Mouse (Mus musculus) kidney, embryonic 16.5 days (tissue): ENCODE data around the gene Kif18b. TPM values are rescaled to one million over a fixed set of nuclear protein-coding genes. Genes with fewer than 3 reads are reported as not detected.

Experiments
- ATAC-seq: fragments of 200-750 bp; cut with Nextera tagmentation; 2 replicates; pipeline ENCODE4 v1.8.0; 2017; ENCODE audit warnings: moderate TSS enrichment; ENCODE audit not compliant: low FRiP score, low TSS enrichment
- H3K27ac ChIP-seq: fragments of 300-500 bp; sonication (generic); 2 replicates; pipeline ENCODE4 v1.5.1; 2014; ENCODE audit warnings: low read length
- H3K27me3 ChIP-seq: fragments of 300-500 bp; sonication (generic); 2 replicates; pipeline ENCODE4 v1.6.1; 2014; ENCODE audit warnings: low read length, control low read depth, mixed read lengths; ENCODE audit not compliant: insufficient read depth
- H3K36me3 ChIP-seq: fragments of 300-500 bp; sonication (generic); 2 replicates; pipeline ENCODE4 v1.6.1; 2014; ENCODE audit warnings: low read length, control low read depth, mixed read lengths; ENCODE audit not compliant: insufficient read depth
- H3K4me1 ChIP-seq: fragments of 300-500 bp; sonication (generic); 2 replicates; pipeline ENCODE4 v1.6.1; 2014; ENCODE audit warnings: low read length, control low read depth, mixed read lengths; ENCODE audit not compliant: insufficient read depth
- H3K4me2 ChIP-seq: fragments of 300-500 bp; sonication (generic); replicated peaks from 2 replicates; pipeline ENCODE4 v1.6.1; 2014; ENCODE audit warnings: low read depth, low read length
- H3K4me3 ChIP-seq: fragments of 300-500 bp; sonication (generic); 2 replicates; pipeline ENCODE4 v1.5.1; 2014; ENCODE audit warnings: mild to moderate bottlenecking, low read length
- H3K9ac ChIP-seq: fragments of 300-500 bp; sonication (generic); replicated peaks from 2 replicates; pipeline ENCODE4 v1.6.1; 2014; ENCODE audit warnings: low read length
- H3K9me3 ChIP-seq: fragments of 300-500 bp; sonication (generic); 2 replicates; pipeline ENCODE4 v1.6.1; 2016; ENCODE audit warnings: low read length, control low read depth
- WGBS: fragments of 180-500 bp; shearing (Covaris S2); extraction: QIAGEN DNeasy Blood & Tissue Kit; methylation state at CpG from one replicate; pipeline ENCODE4 v1.1.7; 2014; 5-methylcytosine and 5-hydroxymethylcytosine counted together
- polyA plus RNA-seq: library from polyadenylated mRNA; unstranded; fragments of >200 nt; fragmentation: Nextera tagmentation; extraction: Ambion mirVana; gene quantifications from 2 replicates; pipeline ENCODE4 v1.2.1, GENCODE M21; 2015

The Kif18b gene
- polyA plus RNA-seq, 1 experiment from 2014 or later, result 11.5 TPM

DNA sequence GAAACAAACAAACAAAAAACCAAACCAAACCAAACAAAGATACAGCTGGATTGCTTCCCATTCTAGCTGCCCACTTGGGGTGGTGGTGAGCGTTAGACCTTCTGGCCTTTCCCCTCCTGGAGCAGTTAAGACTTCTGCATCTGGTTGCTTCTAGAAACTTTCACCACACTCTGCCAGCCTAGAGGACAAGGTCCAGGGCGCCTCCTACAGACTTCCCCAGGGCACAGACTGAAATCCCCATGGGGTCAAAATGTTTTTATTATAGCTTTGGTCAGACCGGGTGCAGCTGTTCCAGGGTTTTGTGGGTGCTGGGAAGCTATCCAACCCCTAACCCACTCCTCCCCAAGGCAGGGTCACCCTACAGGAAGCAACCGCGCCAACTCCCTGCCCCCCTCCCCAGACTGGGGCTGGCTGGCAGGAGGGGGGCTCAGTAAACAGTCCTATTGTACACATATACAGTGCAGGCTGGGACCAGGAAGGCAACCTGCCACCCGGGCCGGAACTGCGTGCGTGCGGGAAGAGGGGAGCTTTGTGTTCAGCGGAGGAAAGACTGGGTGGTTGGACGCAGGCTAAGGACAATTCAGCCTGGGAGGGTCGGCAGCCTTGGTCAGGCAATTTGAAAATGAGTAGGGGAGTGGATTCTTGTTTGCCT lies 14.2 kb upstream of the Kif18b start:
- Histone ChIP-seq H3K9me3 (no peaks in the 10 kb centered on the region), H3K27me3 (peaks cover 40% of the 10 kb centered on the region), H3K4me1 (peaks cover 21% of the 10 kb centered on the region), H3K9ac (0 out of 2 replicates have a peak overlapping the region, but pooled peaks have one; percentile 15), H3K4me3 (no peak overlapping the region), H3K4me2 (no peak overlapping the region; the same call in 1 of the 2 replicates), H3K36me3 (no peaks in the 10 kb centered on the region), H3K27ac (no peak overlapping the region)
- WGBS, result 23% methylated on average over 13 of the region's 13 CpGs
- no peak for ATAC-seq

DNA sequence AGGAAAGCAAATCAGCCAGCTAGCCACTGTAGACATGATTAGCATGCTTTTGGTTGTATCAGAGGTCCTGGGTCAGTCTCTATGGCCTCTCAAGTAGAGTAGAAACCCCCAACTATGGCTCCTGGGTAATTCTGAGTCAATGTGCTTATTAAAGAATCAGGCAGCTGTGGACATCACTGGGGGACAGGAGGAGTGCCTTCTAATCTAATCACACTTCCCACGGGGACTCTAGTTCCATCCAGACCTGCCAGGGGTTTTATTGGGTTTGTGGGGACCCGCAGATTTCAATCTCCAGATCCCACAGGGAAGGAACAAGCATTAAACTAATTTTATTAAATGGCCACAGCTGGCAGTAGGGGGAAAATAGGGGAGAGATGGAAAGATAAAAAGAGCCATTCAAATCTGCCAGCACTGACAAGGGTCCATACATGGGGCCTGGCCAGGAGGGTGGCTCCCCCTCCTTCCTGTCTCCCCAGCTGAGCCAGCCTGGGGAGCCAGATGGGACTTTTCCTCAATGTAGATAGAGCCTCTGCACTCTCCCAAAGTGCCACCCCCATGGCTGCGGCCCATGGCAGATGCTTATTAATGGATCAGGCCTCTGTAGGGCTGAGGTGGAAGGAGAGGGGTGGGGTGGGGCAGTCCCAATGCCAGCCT lies 12.7 kb upstream of the Kif18b start:
- no peak overlapping the region for H3K4me3 ChIP-seq
- H3K27ac ChIP-seq, result no peak overlapping the region
- no peaks in the 10 kb centered on the region for H3K36me3 ChIP-seq

DNA sequence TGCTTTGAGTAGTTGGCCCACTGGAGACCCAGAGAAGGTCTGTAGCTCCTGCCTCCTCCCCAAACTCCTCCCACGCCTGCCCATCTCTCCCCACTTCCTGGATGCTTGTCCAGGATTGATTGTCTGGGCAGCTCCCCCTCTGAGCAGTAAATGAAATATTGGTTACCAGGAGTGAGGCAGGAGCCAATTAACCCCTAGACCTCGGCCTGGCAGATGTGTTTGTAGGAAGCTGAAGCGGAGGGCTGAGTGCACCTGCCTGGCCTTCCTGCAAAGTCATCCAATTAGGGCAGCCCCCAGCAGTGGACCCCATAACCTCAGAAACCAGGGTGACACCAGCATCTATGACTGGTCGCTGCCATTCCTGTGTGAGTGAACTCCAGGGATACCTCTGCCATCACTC lies 11.3 kb upstream of the Kif18b start:
- Histone ChIP-seq H3K9me3 (no peaks in the 10 kb centered on the region), H3K4me3 (no peak overlapping the region), H3K4me1 (peaks cover 21% of the 10 kb centered on the region), H3K27ac (0 out of 2 replicates have a peak overlapping the region, but pooled peaks have one; percentile 8), H3K9ac (no peak overlapping the region), H3K4me2 (0 out of 2 replicates have a peak overlapping the region, but pooled peaks have one; percentile 3), H3K36me3 (no peaks in the 10 kb centered on the region), H3K27me3 (peaks cover 20% of the 10 kb centered on the region)
- ATAC-seq, result peak; percentile 73
- 17% methylated on average over 4 of the region's 4 CpGs for WGBS

More for the DNA sequence above, 12.7 kb upstream of the Kif18b start:
- 64% methylated on average over 3 of the region's 3 CpGs for WGBS
- peaks cover 25% of the 10 kb centered on the region for H3K27me3 ChIP-seq
- H3K9ac ChIP-seq, result no peak overlapping the region
- no peaks in the 10 kb centered on the region for H3K9me3 ChIP-seq
- no peak overlapping the region for H3K4me2 ChIP-seq
- no peak for ATAC-seq
- peaks cover 21% of the 10 kb centered on the region for H3K4me1 ChIP-seq

DNA sequence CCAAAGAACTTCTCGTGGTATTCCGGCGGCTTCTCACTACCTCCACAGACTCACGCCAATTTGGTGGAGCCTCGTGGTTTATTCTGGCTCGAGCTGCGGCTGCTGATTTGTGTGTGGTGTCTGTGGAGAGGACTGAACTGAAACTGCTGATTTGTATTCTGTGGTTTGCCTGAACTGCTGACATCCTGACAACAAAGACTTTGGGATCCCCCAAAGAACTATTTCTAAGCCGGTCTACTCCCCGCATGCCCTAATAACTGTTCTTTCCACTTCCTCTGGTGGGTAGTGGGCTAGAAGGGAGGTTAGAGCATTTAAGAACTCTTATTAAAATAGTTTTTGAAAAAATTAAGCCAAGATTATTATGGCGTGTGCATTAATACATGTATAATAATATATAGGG lies 5.7 kb upstream of the Kif18b start:
- H3K4me2 ChIP-seq, result no peak overlapping the region
- H3K27ac ChIP-seq, result no peak overlapping the region
- H3K27me3 ChIP-seq, result no peaks in the 10 kb centered on the region
- 91% methylated on average over 10 of the region's 10 CpGs for WGBS
- no peaks in the 10 kb centered on the region for H3K36me3 ChIP-seq
- no peaks in the 10 kb centered on the region for H3K4me1 ChIP-seq
- ATAC-seq, result no peak
- no peaks in the 10 kb centered on the region for H3K9me3 ChIP-seq
- H3K4me3 ChIP-seq, result no peak overlapping the region
- no peak overlapping the region for H3K9ac ChIP-seq

DNA sequence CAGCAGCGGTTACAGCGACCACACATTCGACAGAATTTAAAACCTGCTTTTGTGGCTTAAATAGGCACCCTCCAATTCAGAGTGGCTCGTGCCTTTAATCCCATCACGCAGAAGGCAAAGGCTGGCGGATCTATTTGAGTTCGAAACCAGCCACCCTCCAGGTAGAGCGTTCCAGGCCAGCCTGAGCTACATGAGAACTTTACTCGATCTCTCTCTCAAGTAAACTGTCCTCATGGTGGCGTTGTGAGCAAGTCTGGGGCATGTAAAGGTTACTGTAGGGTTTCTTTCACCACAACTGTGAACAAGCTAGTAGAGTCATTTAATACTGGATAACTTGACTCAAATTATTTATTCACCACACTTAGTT lies 410 bp upstream of the Kif18b start:
- no peaks in the 10 kb centered on the region for H3K27me3 ChIP-seq
- H3K9ac ChIP-seq, result peak overlapping the region; percentile 81
- H3K4me3 ChIP-seq, result peak overlapping the region; percentile 79
- H3K4me1 ChIP-seq, result peaks cover 21% of the 10 kb centered on the region
- peak; percentile 62 for ATAC-seq
- H3K27ac ChIP-seq, result peak overlapping the region; percentile 98
- WGBS, result 1% methylated on average over 10 of the region's 10 CpGs
- H3K4me2 ChIP-seq, result peak overlapping the region; percentile 71
- H3K9me3 ChIP-seq, result no peaks in the 10 kb centered on the region
- 0 out of 2 replicates have a peak, but pooled peaks cover 3% of the 10 kb centered on the region for H3K36me3 ChIP-seq

DNA sequence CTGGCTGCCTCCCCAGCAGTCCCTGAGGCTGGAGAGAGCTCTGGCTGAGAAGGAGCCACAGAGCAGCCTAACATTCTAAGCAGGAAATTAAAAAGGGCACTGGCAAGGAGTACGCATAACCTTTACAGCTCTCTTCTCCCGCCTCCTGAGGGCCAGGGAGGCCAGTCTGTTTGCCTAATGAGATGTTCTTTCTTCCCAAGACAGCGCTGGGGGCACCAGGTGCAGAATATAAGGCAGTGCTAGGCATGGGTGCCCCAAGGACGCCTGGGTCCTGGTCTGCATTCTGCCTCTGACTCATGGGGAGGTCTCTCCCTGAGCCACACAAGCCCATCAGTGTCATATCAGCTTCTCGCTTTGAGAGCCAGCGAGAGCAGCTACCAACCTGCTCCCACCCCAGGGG lies 3.4 kb downstream of the Kif18b start:
- 77% methylated on average over 6 of the region's 6 CpGs for WGBS
- H3K27me3 ChIP-seq, result no peaks in the 10 kb centered on the region
- no peaks in the 10 kb centered on the region for H3K9me3 ChIP-seq
- H3K27ac ChIP-seq, result no peak overlapping the region
- H3K4me2 ChIP-seq, result no peak overlapping the region
- H3K4me3 ChIP-seq, result no peak overlapping the region
- no peak for ATAC-seq
- peaks cover 21% of the 10 kb centered on the region for H3K4me1 ChIP-seq
- 0 out of 2 replicates have a peak, but pooled peaks cover 3% of the 10 kb centered on the region for H3K36me3 ChIP-seq
- H3K9ac ChIP-seq, result peak overlapping the region; percentile 35; the same call in 1 of the 2 replicates

DNA sequence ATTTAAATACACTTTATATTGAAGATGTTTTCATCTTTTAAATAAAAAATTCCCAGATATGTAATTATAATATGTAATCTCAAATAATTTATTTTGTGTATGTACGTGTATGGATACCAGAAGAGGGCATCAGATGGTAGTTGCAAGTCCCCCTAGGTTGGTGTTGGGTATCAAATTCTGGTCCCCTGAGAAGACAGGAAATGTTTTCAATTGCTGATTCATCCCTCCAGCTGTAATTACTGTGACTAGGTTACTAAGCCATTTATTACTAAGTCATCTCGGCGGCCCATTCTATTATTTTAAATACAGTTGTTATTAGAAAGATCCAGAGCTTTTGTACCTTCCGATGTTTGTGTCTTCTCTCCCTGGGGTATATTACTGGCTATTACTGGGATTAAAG lies 6.8 kb downstream of the Kif18b start:
- H3K36me3 ChIP-seq, result peaks cover 33% of the 10 kb centered on the region
- H3K4me2 ChIP-seq, result no peak overlapping the region
- no peak overlapping the region for H3K9ac ChIP-seq
- H3K4me1 ChIP-seq, result peaks cover 13% of the 10 kb centered on the region; the same call in 1 of the 2 replicates
- 82% methylated on average over 4 of the region's 4 CpGs for WGBS
- no peaks in the 10 kb centered on the region for H3K27me3 ChIP-seq
- ATAC-seq, result no peak
- H3K4me3 ChIP-seq, result no peak overlapping the region
- H3K27ac ChIP-seq, result no peak overlapping the region
- H3K9me3 ChIP-seq, result no peaks in the 10 kb centered on the region

DNA sequence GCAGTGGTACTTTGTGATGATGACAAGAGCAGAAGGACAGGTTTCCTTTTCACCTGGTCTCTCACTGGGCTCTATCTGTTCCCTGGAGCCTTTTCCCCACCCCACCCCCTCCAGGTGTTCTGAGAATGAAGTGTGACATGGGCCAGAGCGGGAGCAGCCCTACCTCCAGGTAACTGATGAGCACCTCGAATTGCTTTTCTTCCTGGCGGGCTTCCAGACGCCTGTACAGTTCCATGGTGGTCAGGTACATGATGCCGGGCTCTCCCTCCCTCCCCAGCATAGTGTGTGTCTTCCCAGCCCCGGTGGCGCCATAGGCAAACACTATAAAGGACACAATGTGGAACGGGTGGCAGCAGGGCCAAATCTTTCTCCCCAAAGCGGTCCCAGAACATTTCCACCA lies 9.5 kb downstream of the Kif18b start:
- Histone ChIP-seq H3K27ac (no peak overlapping the region), H3K36me3 (peaks cover 50% of the 10 kb centered on the region), H3K4me1 (no peaks in the 10 kb centered on the region), H3K4me3 (no peak overlapping the region), H3K4me2 (no peak overlapping the region), H3K9me3 (no peaks in the 10 kb centered on the region), H3K9ac (no peak overlapping the region), H3K27me3 (no peaks in the 10 kb centered on the region)
- WGBS, result 92% methylated on average over 9 of the region's 9 CpGs
- no peak for ATAC-seq

DNA sequence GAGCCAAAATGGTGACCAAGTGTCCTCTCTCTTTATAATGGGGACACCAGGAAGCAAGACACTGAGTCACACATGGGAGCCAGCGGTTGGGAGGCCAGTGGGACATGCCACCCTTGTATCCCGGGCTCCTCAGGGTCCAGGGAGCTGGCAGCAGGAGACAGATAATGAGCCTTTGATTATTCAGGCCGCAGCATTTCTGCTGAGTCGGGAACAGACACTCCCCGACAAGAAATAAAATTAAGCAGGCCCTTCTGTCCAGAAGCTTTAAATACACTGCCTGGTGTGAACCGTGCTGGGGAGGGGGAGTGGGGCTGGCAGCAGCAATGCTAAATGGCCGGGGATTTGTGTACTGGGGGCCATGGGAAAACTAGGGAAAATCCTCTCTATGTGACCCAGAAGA lies 13.5 kb downstream of the Kif18b start:
- H3K36me3 ChIP-seq, result peaks cover 88% of the 10 kb centered on the region
- H3K4me2 ChIP-seq, result no peak overlapping the region
- H3K9me3 ChIP-seq, result no peaks in the 10 kb centered on the region
- no peak overlapping the region for H3K27ac ChIP-seq
- H3K4me3 ChIP-seq, result no peak overlapping the region
- 78% methylated on average over 7 of the region's 7 CpGs for WGBS
- no peaks in the 10 kb centered on the region for H3K4me1 ChIP-seq
- H3K27me3 ChIP-seq, result no peaks in the 10 kb centered on the region
- H3K9ac ChIP-seq, result no peak overlapping the region
- ATAC-seq, result no peak

DNA sequence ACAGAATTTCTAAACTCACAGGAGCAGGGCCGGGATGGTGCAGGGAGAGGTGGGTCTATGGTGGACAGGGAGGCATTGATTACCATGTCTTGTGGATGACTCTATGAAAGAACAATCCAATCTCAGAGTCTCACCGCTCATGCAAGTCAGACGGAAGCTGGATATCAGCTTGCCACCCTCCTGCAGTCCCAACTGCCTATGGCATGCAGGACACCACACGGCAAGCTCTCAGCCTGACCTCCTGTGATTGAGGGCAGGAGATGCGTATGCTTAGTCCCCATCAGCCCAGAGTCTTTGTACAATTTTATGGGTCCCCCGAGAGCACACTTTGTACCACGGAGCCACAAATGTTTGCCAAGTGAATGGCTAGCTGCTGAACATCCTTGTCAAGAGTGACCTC lies 21.3 kb downstream of the Kif18b start:
- H3K27me3 ChIP-seq, result no peaks in the 10 kb centered on the region
- H3K36me3 ChIP-seq, result peaks cover 34% of the 10 kb centered on the region
- ATAC-seq, result no peak
- no peak overlapping the region for H3K27ac ChIP-seq
- 62% methylated on average over 7 of the region's 7 CpGs for whole genome bisulfite sequencing
- H3K4me3 ChIP-seq, result no peak overlapping the region
- H3K4me2 ChIP-seq, result no peak overlapping the region
- no peaks in the 10 kb centered on the region for H3K9me3 ChIP-seq
- no peak overlapping the region for H3K9ac ChIP-seq
- peaks cover 3% of the 10 kb centered on the region; the same call in 1 of the 2 replicates for H3K4me1 ChIP-seq
